Mouse (Mus musculus): Measurements from ENCODE around the gene Ank. TPM values are rescaled to one million over a fixed set of nuclear protein-coding genes. Genes with fewer than 3 reads are reported as not detected.

The Ank gene
- total and polyA plus RNA-seq, 2 experiments from 2014 or later = 22.8 to 31.5 TPM

- DNase-seq (no peak), ATAC-seq (0 out of 2 replicates have a peak, but pooled peaks have one; percentile 16)
- H3K4me3 ChIP-seq (ENCODE audit: low read depth, low read length) = no peak overlapping the region
- no peak overlapping the region for H3K9ac ChIP-seq
- H3K4me1 ChIP-seq (ENCODE audit: insufficient read depth) = 0 out of 2 replicates have a peak, but pooled peaks cover 19% of the 10 kb centered on the region
- 35% methylated on average over 5 of the region's 5 CpGs for WGBS
- no peaks in the 10 kb centered on the region for H3K9me3 ChIP-seq (ENCODE audit: low read length)
- H3K27me3 ChIP-seq (ENCODE audit: insufficient read depth, low read length) = no peaks in the 10 kb centered on the region
- H3K36me3 ChIP-seq (ENCODE audit: insufficient read depth) = no peaks in the 10 kb centered on the region
- H3K4me2 ChIP-seq (ENCODE audit: low read depth) = no peak overlapping the region
- H3K27ac ChIP-seq (ENCODE audit: low read depth, low read length) = no peak overlapping the region
- TF ChIP-seq CTCF (IDR thresholded peaks at IDR 0.05; ENCODE audit: low read depth) = no peak
These were observed 29.5 kb downstream of the Ank start for GRCm38 (mm10) chr15:27495981-27496401.

GRCm38 (mm10) chr15:27496596-27497299, 30.3 kb downstream of the Ank start:
- ATAC-seq = no peak
- Histone ChIP-seq H3K27ac (ENCODE audit: low read depth, low read length) (no peak overlapping the region), H3K4me3 (ENCODE audit: low read depth, low read length) (no peak overlapping the region), H3K4me1 (ENCODE audit: insufficient read depth) (0 out of 2 replicates have a peak, but pooled peaks cover 19% of the 10 kb centered on the region), H3K27me3 (ENCODE audit: insufficient read depth, low read length) (no peaks in the 10 kb centered on the region), H3K9me3 (ENCODE audit: low read length) (no peaks in the 10 kb centered on the region), H3K9ac (no peak overlapping the region), H3K36me3 (ENCODE audit: insufficient read depth) (no peaks in the 10 kb centered on the region), H3K4me2 (ENCODE audit: low read depth) (no peak overlapping the region)
- 85% methylated on average over 11 of the region's 11 CpGs for WGBS
- DNase-seq = no peak
- no peak for TF ChIP-seq CTCF (IDR thresholded peaks at IDR 0.05; ENCODE audit: low read depth)

GRCm38 (mm10) chr15:27497300-27497997, 31.0 kb downstream of the Ank start:
- Histone ChIP-seq H3K4me3 (ENCODE audit: low read depth, low read length) (no peak overlapping the region), H3K27ac (ENCODE audit: low read depth, low read length) (no peak overlapping the region), H3K27me3 (ENCODE audit: insufficient read depth, low read length) (no peaks in the 10 kb centered on the region), H3K36me3 (ENCODE audit: insufficient read depth) (no peaks in the 10 kb centered on the region), H3K4me2 (ENCODE audit: low read depth) (no peak overlapping the region), H3K9me3 (ENCODE audit: low read length) (no peaks in the 10 kb centered on the region), H3K9ac (no peak overlapping the region), H3K4me1 (ENCODE audit: insufficient read depth) (0 out of 2 replicates have a peak, but pooled peaks cover 19% of the 10 kb centered on the region)
- WGBS = 67% methylated on average over 7 of the region's 7 CpGs
- DNase-seq (no peak), ATAC-seq (no peak)
- TF ChIP-seq CTCF (IDR thresholded peaks at IDR 0.05; ENCODE audit: low read depth) = no peak

GRCm38 (mm10) chr15:27498078-27498477, 31.6 kb downstream of the Ank start:
- Histone ChIP-seq H3K4me3 (ENCODE audit: low read depth, low read length) (no peak overlapping the region), H3K36me3 (ENCODE audit: insufficient read depth) (no peaks in the 10 kb centered on the region), H3K4me1 (ENCODE audit: insufficient read depth) (0 out of 2 replicates have a peak, but pooled peaks cover 19% of the 10 kb centered on the region), H3K9ac (no peak overlapping the region), H3K9me3 (ENCODE audit: low read length) (no peaks in the 10 kb centered on the region), H3K27ac (ENCODE audit: low read depth, low read length) (no peak overlapping the region), H3K4me2 (ENCODE audit: low read depth) (no peak overlapping the region), H3K27me3 (ENCODE audit: insufficient read depth, low read length) (no peaks in the 10 kb centered on the region)
- 71% methylated on average over 5 of the region's 5 CpGs for WGBS
- ATAC-seq (no peak), DNase-seq (no peak)
- no peak for TF ChIP-seq CTCF (IDR thresholded peaks at IDR 0.05; ENCODE audit: low read depth)

GRCm38 (mm10) chr15:27500390-27500789, 33.9 kb downstream of the Ank start:
- ATAC-seq (no peak), DNase-seq (no peak)
- Histone ChIP-seq H3K4me3 (ENCODE audit: low read depth, low read length) (no peak overlapping the region), H3K4me2 (ENCODE audit: low read depth) (no peak overlapping the region), H3K36me3 (ENCODE audit: insufficient read depth) (no peaks in the 10 kb centered on the region), H3K27me3 (ENCODE audit: insufficient read depth, low read length) (no peaks in the 10 kb centered on the region), H3K27ac (ENCODE audit: low read depth, low read length) (no peak overlapping the region), H3K4me1 (ENCODE audit: insufficient read depth) (0 out of 2 replicates have a peak, but pooled peaks cover 8% of the 10 kb centered on the region), H3K9ac (no peak overlapping the region), H3K9me3 (ENCODE audit: low read length) (no peaks in the 10 kb centered on the region)
- TF ChIP-seq CTCF (IDR thresholded peaks at IDR 0.05; ENCODE audit: low read depth) = no peak
- 87% methylated on average over 15 of the region's 15 CpGs for WGBS

GRCm38 (mm10) chr15:27502338-27502737, 35.9 kb downstream of the Ank start:
- Histone ChIP-seq H3K27ac (ENCODE audit: low read depth, low read length) (no peak overlapping the region), H3K9ac (no peak overlapping the region), H3K27me3 (ENCODE audit: insufficient read depth, low read length) (no peaks in the 10 kb centered on the region), H3K4me2 (ENCODE audit: low read depth) (no peak overlapping the region), H3K4me1 (ENCODE audit: insufficient read depth) (no peaks in the 10 kb centered on the region), H3K36me3 (ENCODE audit: insufficient read depth) (no peaks in the 10 kb centered on the region), H3K9me3 (ENCODE audit: low read length) (no peaks in the 10 kb centered on the region), H3K4me3 (ENCODE audit: low read depth, low read length) (no peak overlapping the region)
- ATAC-seq (no peak), DNase-seq (no peak)
- 84% methylated on average over 13 of the region's 13 CpGs for WGBS
- no peak for TF ChIP-seq CTCF (IDR thresholded peaks at IDR 0.05; ENCODE audit: low read depth)

GRCm38 (mm10) chr15:27503221-27503620, 36.7 kb downstream of the Ank start:
- DNase-seq (peak; percentile 37), ATAC-seq (peak; percentile 53)
- H3K9ac ChIP-seq = no peak overlapping the region
- H3K4me1 ChIP-seq (ENCODE audit: insufficient read depth) = no peaks in the 10 kb centered on the region
- no peaks in the 10 kb centered on the region for H3K27me3 ChIP-seq (ENCODE audit: insufficient read depth, low read length)
- WGBS = 62% methylated on average over 9 of the region's 9 CpGs
- H3K4me2 ChIP-seq (ENCODE audit: low read depth) = no peak overlapping the region
- no peak for TF ChIP-seq CTCF (IDR thresholded peaks at IDR 0.05; ENCODE audit: low read depth)
- H3K36me3 ChIP-seq (ENCODE audit: insufficient read depth) = no peaks in the 10 kb centered on the region
- 0 out of 2 replicates have a peak overlapping the region, but pooled peaks have one; percentile 5 for H3K27ac ChIP-seq (ENCODE audit: low read depth, low read length)
- H3K9me3 ChIP-seq (ENCODE audit: low read length) = no peaks in the 10 kb centered on the region
- H3K4me3 ChIP-seq (ENCODE audit: low read depth, low read length) = no peak overlapping the region

All from forebrain, postnatal 0 days (tissue).